Mouse (Mus musculus) spleen, adult 2 months (tissue): ENCODE measurements around the gene Krtap4-1.

Source experiments
- CTCF ChIP-seq: fragments of 200-500 bp; IDR thresholded peaks from 2 replicates; pipeline ENCODE4 v1.5.1; 2011; ENCODE audit warnings: mild to moderate bottlenecking, inconsistent platforms; ENCODE audit not compliant: insufficient read depth, insufficient read length, insufficient replicate concordance; ENCODE audit errors: extremely low read depth
- POLR2A ChIP-seq: fragments of 200-500 bp; IDR thresholded peaks from 2 replicates; pipeline ENCODE4 v1.6.1; 2011; ENCODE audit warnings: low read depth, low read length, inconsistent platforms

- TF ChIP-seq CTCF (no peak), POLR2A (no peak)
Measured at GRCm38 (mm10) chr11:99630890-99631289, 2.9 kb upstream of the Krtap4-1 start.
